Mouse (Mus musculus): ENCODE measurements at regions not wholly inside any gene's neighbourhood (a gene's known extent, or its start where the extent isn't known, plus 50 kb on each side); places are given as distances from the start of the nearest gene placed in this dataset.

DNA sequence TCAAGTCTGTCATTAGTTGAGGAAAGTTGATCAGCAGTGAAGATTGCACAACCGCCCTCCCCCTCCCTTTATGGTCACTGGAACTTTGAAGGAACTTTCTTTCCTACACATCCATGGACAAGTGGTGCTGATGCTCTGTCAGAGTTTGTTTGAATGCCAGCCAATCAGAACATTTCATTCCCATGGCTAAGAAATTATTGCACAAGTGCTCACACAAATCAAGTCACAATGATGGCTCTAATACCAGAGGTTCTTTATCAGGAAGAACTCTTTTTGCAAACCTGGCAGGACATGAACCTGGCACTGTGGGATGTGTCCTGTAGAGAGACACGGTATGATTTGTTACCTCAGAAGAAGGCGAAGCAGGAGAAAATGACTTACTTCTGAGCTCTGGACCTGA is 54.3 kb upstream of the Spry2 start:
- Histone ChIP-seq H3K4me2 (replicated peaks) (no peak overlapping the region), H3K4me3 (no peak overlapping the region), H3K9me3 (no peaks in the 10 kb centered on the region), H3K4me1 (no peaks in the 10 kb centered on the region), H3K36me3 (no peaks in the 10 kb centered on the region), H3K27me3 (replicated peaks) (no peaks in the 10 kb centered on the region), H3K27ac (no peak overlapping the region), H3K9ac (no peak overlapping the region)
- 91% methylated on average over 3 of the region's 3 CpGs for WGBS
- ATAC-seq (ENCODE audit: low FRiP score, low read depth) = no peak

DNA sequence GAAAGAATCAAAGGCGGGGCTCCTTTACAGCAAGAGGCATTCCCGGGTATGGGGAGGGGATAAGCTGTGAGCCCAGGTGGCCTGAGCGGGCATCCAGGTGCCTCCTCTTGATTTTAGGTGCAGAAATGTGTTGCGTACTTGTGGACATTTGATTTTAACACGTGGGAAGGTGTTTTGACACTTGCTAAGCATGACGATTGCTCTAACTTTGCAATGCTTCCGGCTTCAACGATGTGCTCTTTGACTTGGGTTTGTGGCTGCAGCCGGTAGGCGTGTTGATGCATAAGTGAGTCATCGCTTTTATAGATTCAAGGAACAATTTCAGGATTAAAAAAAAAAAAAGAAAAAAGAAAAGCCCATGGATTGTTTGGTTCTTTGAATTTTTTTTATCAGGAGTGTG is 58.5 kb upstream of the Spry2 start:
- no peak overlapping the region for H3K4me3 ChIP-seq
- H3K9ac ChIP-seq = no peak overlapping the region
- H3K27ac ChIP-seq = no peak overlapping the region
- H3K4me1 ChIP-seq = no peaks in the 10 kb centered on the region
- 89% methylated on average over 11 of the region's 11 CpGs for WGBS
- ATAC-seq (ENCODE audit: low FRiP score, low read depth) = no peak
- H3K36me3 ChIP-seq = no peaks in the 10 kb centered on the region
- H3K9me3 ChIP-seq = no peaks in the 10 kb centered on the region
- H3K4me2 ChIP-seq (replicated peaks) = no peak overlapping the region
- no peaks in the 10 kb centered on the region for H3K27me3 ChIP-seq (replicated peaks)

DNA sequence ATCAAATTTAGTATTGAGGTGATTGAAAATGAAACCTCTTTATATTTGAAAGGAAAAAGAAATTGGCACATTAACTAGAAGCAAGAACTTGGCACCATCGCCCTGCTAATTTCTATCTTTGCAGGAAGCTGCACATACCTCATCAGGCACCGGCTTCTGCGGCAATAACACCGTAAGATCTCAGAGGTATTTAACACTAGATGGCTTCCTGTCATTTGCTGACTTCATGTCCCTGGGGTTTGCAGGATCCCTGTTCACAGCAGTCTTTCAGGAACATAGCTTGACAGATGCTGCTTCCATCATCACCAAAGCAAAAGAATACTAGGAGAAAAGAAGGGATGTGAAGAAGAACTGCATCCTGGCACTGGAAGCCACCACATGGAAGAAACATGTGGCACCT is 60.2 kb upstream of the Spry2 start:
- H3K27ac ChIP-seq = no peak overlapping the region
- H3K9ac ChIP-seq = no peak overlapping the region
- no peaks in the 10 kb centered on the region for H3K9me3 ChIP-seq
- 86% methylated on average over 4 of the region's 4 CpGs for WGBS
- no peaks in the 10 kb centered on the region for H3K27me3 ChIP-seq (replicated peaks)
- H3K36me3 ChIP-seq = no peaks in the 10 kb centered on the region
- no peak for ATAC-seq (ENCODE audit: low FRiP score, low read depth)
- H3K4me3 ChIP-seq = no peak overlapping the region
- H3K4me2 ChIP-seq (replicated peaks) = no peak overlapping the region
- H3K4me1 ChIP-seq = no peaks in the 10 kb centered on the region

DNA sequence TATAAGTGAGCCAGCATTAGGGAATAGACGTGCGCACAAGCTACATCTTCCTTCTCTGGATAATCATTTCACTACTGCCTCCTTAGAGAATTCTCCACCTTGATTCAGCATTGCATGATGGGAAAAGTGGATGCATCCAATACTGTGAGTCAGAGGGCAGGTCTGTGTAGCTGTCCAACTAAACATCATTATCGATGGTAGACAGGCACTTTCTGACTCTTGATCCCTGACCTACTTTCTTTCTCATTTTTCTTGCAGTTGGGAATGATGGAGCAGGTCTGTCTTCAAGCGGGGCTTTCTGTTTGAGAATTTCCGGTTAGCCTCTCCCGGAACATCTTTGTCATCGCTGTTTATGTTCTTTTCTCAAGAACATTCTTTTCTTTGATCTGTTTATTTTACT is 61.4 kb upstream of the Spry2 start:
- H3K9ac ChIP-seq = no peak overlapping the region
- ATAC-seq (ENCODE audit: low FRiP score, low read depth) = no peak
- H3K27me3 ChIP-seq (replicated peaks) = no peaks in the 10 kb centered on the region
- no peaks in the 10 kb centered on the region for H3K4me1 ChIP-seq
- H3K27ac ChIP-seq = no peak overlapping the region
- H3K36me3 ChIP-seq = no peaks in the 10 kb centered on the region
- H3K9me3 ChIP-seq = no peaks in the 10 kb centered on the region
- 92% methylated on average over 7 of the region's 7 CpGs for WGBS
- no peak overlapping the region for H3K4me3 ChIP-seq
- no peak overlapping the region for H3K4me2 ChIP-seq (replicated peaks)

DNA sequence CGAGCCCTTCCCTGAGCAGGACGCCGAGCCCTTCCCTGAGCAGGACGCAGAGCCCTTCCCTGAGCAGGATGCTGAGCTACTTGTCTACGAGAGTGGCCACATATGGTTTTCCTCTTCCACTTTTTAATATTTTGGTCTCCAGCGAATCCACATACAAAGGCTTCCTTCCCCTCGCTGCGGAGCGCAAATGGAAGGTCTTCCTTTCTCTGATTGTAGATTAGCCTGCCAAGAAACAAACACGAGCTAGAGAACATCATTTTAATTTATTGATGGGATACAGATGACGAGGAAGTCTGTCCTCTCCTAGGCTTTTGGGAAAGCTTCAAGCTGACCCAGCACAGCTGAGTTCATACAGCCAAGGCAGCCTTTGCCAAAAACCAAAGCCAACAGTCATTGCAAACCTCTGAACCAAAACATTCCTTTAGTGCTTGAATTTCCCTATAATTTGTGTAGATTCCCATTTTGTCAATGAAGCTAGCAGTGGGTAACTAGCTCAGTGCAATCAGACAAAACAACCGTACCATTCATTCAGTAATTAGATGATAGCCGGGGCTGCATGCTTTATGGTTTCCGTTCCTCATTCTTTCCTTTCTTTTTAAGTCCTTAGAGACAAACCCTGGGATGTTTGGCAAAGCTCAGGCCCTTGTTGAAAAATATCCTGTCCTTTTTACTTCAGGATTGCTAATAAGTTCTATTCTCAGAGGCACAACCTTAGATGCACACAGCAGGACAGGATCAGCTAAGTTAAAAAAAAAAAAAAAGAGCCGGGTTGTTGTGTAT is 83.1 kb upstream of the Spry2 start:
- Histone ChIP-seq H3K4me1 (peaks cover 7% of the 10 kb centered on the region; the same call in 1 of the 2 replicates), H3K4me3 (no peak overlapping the region), H3K27ac (no peak overlapping the region), H3K27me3 (replicated peaks) (no peaks in the 10 kb centered on the region), H3K4me2 (replicated peaks) (peak overlapping the region; percentile 12; the same call in 1 of the 2 replicates), H3K9ac (no peak overlapping the region), H3K9me3 (no peaks in the 10 kb centered on the region), H3K36me3 (no peaks in the 10 kb centered on the region)
- no peak for ATAC-seq (ENCODE audit: low FRiP score, low read depth)
- WGBS = 52% methylated on average over 15 of the region's 15 CpGs

DNA sequence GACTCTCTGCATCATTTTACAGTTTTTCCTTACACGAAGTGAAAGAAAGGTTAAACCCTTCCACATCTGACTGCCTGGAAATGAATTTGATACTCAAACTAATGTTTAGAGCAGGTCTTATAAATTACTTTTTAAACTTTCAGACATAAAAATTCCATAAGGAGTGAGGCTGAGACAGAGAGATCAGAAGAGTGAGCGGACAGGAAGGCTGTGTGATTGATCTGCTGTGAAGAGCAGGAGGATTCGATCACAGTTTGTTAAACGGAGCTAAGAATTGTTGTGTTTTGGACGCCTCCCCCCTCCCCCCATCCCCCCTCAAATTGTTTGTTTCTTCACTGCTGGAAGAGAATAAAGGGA is 83.7 kb upstream of the Spry2 start:
- no peak overlapping the region for H3K27ac ChIP-seq
- no peak for ATAC-seq (ENCODE audit: low FRiP score, low read depth)
- no peaks in the 10 kb centered on the region for H3K9me3 ChIP-seq
- 26% methylated on average over 5 of the region's 5 CpGs for WGBS
- H3K4me2 ChIP-seq (replicated peaks) = no peak overlapping the region
- H3K4me1 ChIP-seq = peaks cover 7% of the 10 kb centered on the region; the same call in 1 of the 2 replicates
- no peak overlapping the region for H3K4me3 ChIP-seq
- H3K27me3 ChIP-seq (replicated peaks) = no peaks in the 10 kb centered on the region
- no peak overlapping the region for H3K9ac ChIP-seq
- no peaks in the 10 kb centered on the region for H3K36me3 ChIP-seq

DNA sequence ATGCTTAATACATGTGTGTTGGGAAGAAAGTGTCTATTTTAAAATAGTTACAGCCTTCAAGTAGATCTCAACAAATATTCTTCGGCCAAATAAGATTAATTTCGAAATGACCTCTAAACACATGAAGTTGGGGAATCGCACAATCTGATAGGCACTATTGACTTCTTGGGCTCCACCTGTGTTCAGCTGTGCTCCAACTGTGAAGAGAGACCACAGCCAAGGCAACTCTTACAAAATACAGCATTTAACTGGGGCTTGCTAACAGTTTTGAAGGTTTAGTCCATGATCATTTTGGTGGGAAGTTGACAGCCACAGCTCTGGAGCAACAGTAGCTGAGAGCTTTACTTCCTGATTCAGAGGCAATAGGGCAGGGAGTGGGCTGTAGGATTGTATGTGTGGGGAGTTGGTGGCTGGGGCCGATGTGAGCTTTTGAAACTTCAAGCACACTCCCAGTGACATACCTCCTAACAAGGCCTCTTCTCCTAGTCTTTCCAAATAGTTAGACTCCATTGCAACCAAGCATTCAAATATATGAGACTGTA is 90.8 kb upstream of the Spry2 start:
- no peak overlapping the region for H3K4me3 ChIP-seq
- no peak overlapping the region for H3K9ac ChIP-seq
- no peaks in the 10 kb centered on the region for H3K27me3 ChIP-seq (replicated peaks)
- H3K4me2 ChIP-seq (replicated peaks) = no peak overlapping the region
- no peaks in the 10 kb centered on the region for H3K4me1 ChIP-seq
- no peaks in the 10 kb centered on the region for H3K36me3 ChIP-seq
- H3K9me3 ChIP-seq = no peaks in the 10 kb centered on the region
- ATAC-seq (ENCODE audit: low FRiP score, low read depth) = no peak
- 92% methylated on average over 4 of the region's 4 CpGs for WGBS
- no peak overlapping the region for H3K27ac ChIP-seq

DNA sequence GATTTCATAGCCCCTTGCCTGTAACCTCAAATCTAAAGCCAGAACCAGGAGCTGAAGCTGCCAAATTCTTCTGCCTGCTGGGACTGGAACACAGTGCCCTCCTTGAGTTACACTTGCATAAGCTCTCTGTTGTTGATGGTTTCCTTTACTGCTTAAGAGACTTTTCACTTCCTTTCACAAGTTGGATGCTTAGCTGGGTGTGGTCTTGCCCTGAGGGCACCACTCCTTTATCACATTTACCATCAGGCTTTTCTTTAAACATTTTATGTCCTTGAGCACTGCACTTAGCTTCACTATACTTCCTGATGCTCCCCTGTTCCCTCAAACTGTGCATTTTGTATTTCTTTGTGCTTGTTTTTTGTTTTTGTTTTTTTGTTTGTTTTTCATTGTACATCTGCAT is 92.1 kb upstream of the Spry2 start:
- Histone ChIP-seq H3K36me3 (no peaks in the 10 kb centered on the region), H3K4me2 (replicated peaks) (no peak overlapping the region), H3K27ac (no peak overlapping the region), H3K4me3 (no peak overlapping the region), H3K9me3 (no peaks in the 10 kb centered on the region), H3K4me1 (no peaks in the 10 kb centered on the region), H3K27me3 (replicated peaks) (no peaks in the 10 kb centered on the region), H3K9ac (no peak overlapping the region)
- ATAC-seq (ENCODE audit: low FRiP score, low read depth) = no peak

DNA sequence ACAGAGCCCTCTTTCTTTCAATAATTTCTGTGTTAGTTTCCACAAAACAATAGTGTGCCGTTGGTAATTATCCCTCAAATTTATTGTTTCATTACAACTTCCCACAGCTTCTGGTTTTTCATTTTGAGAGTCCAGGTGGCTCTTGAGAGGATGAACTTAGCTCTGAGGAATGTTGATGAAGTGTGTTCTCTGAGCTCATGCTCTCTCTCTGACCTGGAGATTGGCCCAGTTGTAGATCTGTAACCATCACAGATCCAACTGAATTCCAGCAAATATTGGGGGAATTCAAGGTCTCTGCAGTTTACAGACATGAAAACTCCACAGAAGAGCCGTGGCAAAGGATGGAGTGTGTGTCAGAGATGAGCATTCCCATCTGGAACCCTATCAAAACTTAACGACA is 96.5 kb upstream of the Spry2 start:
- Histone ChIP-seq H3K4me1 (no peaks in the 10 kb centered on the region), H3K27ac (no peak overlapping the region), H3K27me3 (replicated peaks) (no peaks in the 10 kb centered on the region), H3K4me3 (no peak overlapping the region), H3K9me3 (no peaks in the 10 kb centered on the region), H3K9ac (no peak overlapping the region), H3K4me2 (replicated peaks) (no peak overlapping the region), H3K36me3 (no peaks in the 10 kb centered on the region)
- ATAC-seq (ENCODE audit: low FRiP score, low read depth) = no peak
- WGBS = 85% methylated on average over 3 of the region's 3 CpGs

DNA sequence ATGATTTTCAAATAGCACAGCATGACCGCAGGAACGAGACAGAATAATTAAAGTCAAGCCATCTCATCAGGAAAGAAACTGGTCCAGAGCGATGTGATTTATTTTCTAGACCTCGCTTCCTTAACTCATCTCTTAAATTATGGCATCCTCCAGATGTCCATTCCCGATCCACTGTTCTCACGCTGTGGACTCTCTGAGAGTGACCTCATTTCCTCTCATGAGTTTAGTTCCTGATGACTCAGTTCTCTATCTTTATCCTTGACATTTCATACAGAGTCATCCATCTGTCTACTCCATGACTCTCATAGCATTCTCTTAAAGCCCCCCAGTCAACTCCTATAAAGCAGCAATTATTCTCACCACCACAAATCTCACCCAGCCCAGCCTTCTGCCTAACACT is 103.2 kb upstream of the Spry2 start:
- 74% methylated on average over 6 of the region's 6 CpGs for WGBS
- Histone ChIP-seq H3K4me2 (replicated peaks) (no peak overlapping the region), H3K36me3 (no peaks in the 10 kb centered on the region), H3K27me3 (replicated peaks) (no peaks in the 10 kb centered on the region), H3K9ac (no peak overlapping the region), H3K4me3 (no peak overlapping the region), H3K27ac (no peak overlapping the region), H3K9me3 (no peaks in the 10 kb centered on the region), H3K4me1 (no peaks in the 10 kb centered on the region)
- no peak for ATAC-seq (ENCODE audit: low FRiP score, low read depth)

DNA sequence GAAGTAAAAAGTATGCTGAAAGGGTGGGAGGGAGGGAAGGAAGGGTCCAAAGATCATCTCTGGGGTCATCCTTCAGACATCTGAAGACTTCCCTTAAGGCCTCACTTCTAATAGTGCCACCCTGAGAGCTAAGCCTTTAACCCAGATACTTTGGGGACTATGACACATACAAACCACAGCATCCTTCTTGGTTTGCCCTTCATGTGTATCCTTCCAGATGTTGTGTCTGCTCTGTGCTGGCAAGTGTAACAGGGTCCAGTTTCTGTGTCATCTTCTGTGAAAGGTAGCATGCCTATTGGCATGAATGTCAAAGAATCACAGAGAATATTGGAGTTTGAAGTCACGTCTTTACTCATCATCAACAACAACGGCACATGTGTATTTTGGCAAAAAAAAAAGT is 98.2 kb upstream of the Trim52 start:
- no peak overlapping the region for H3K4me3 ChIP-seq
- no peak for ATAC-seq (ENCODE audit: low FRiP score, low read depth)
- H3K4me1 ChIP-seq = no peaks in the 10 kb centered on the region
- no peaks in the 10 kb centered on the region for H3K36me3 ChIP-seq
- no peak overlapping the region for H3K27ac ChIP-seq
- H3K9me3 ChIP-seq = no peaks in the 10 kb centered on the region
- H3K9ac ChIP-seq = no peak overlapping the region
- H3K27me3 ChIP-seq (replicated peaks) = no peaks in the 10 kb centered on the region
- 96% methylated on average over 2 of the region's 2 CpGs for WGBS
- H3K4me2 ChIP-seq (replicated peaks) = no peak overlapping the region

DNA sequence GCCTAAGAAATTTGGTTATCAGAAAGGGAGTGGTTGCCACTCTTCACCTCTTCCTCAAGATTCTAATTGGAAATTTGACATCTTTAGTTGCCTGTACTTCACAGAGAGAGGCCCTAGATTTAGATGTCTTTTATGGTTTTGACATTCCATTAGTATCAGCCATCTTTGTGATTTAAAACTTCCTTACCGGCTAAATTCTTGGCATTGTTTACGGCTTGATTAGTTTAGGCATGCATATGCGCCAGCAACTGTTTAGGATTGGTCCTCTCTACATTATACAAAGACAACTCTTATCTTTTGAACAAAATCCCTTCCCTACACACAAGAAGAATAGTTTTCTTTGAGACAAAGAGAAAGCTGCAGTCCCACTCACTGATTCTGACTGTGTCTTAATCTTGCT is 97.0 kb upstream of the Trim52 start:
- no peaks in the 10 kb centered on the region for H3K4me1 ChIP-seq

DNA sequence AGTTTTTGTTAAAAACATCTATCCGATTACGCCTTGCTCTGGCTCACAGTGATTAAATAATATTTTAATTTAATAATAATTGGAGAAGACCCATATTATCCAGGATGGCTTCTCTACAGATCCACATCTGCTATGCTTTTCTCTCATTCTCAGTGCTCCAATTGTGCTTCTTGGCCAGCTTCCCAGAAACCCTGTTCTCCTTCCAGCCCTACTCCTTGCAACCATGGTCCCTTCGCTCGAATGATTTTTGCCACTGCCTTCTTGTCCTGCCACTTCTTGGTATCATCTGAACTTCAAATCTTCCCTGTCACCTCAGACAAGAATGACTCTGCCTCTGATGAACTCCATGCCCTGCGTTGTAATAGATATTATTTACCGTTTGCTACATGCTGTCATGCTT is 95.0 kb upstream of the Trim52 start:
- no peaks in the 10 kb centered on the region for H3K4me1 ChIP-seq
- no peaks in the 10 kb centered on the region for H3K27me3 ChIP-seq (replicated peaks)
- H3K36me3 ChIP-seq = no peaks in the 10 kb centered on the region
- H3K4me2 ChIP-seq (replicated peaks) = no peak overlapping the region
- H3K27ac ChIP-seq = no peak overlapping the region
- no peak overlapping the region for H3K4me3 ChIP-seq
- no peak for ATAC-seq (ENCODE audit: low FRiP score, low read depth)
- no peaks in the 10 kb centered on the region for H3K9me3 ChIP-seq
- no peak overlapping the region for H3K9ac ChIP-seq
- WGBS = 92% methylated on average over 6 of the region's 6 CpGs

More for the DNA sequence above, 97.0 kb upstream of the Trim52 start:
- H3K27me3 ChIP-seq (replicated peaks) = no peaks in the 10 kb centered on the region
- no peak overlapping the region for H3K4me3 ChIP-seq
- no peak overlapping the region for H3K9ac ChIP-seq
- ATAC-seq (ENCODE audit: low FRiP score, low read depth) = no peak
- H3K36me3 ChIP-seq = no peaks in the 10 kb centered on the region
- no peak overlapping the region for H3K27ac ChIP-seq
- no peaks in the 10 kb centered on the region for H3K9me3 ChIP-seq
- WGBS = 87% methylated on average over 3 of the region's 3 CpGs
- H3K4me2 ChIP-seq (replicated peaks) = no peak overlapping the region
